Mouse (Mus musculus) CH12.LX (cell line): ENCODE data around the gene Tor3a.

Experiments used
- CTCF ChIP-seq, 2 experiments: IDR thresholded peaks in 1 of 2; conservative IDR thresholded peaks in 1 of 2; 2 replicates each; pipeline ENCODE4 v1.5.1; 2011 to 2012; ENCODE audit warnings: low read depth in 2 of 2, low read length in 2 of 2, improper control_type of control experiment in 1 of 2, inconsistent platforms in 1 of 2, mild to moderate bottlenecking in 1 of 2, moderate library complexity in 1 of 2
- JUND ChIP-seq: conservative IDR thresholded peaks from 2 replicates; pipeline ENCODE4 v1.6.1; 2011; ENCODE audit warnings: low read depth, low read length, improper control_type of control experiment
- PAX5 ChIP-seq: IDR thresholded peaks from 2 replicates; pipeline ENCODE4 v1.6.1; 2012; ENCODE audit warnings: low read length, inconsistent platforms, mixed read lengths
- POLR2A ChIP-seq: IDR thresholded peaks from 2 replicates; pipeline ENCODE4 v1.6.1; 2011; ENCODE audit warnings: low read depth, mild to moderate bottlenecking, improper control_type of control experiment, low read length
- POLR2AphosphoS2 ChIP-seq: IDR thresholded peaks from 2 replicates; pipeline ENCODE4 v1.6.1; 2011; ENCODE audit warnings: low read depth, low read length, improper control_type of control experiment
- RCOR1 ChIP-seq: conservative IDR thresholded peaks from 2 replicates; pipeline ENCODE4 v1.6.1; 2012; ENCODE audit warnings: low read depth, mild to moderate bottlenecking, inconsistent platforms, low read length, improper control_type of control experiment

GRCm38 (mm10) chr1:156620292-156620909 is 53.8 kb downstream of the Tor3a start:
- TF ChIP-seq CTCF (conservative IDR thresholded peaks at IDR 0.05 in 1 of 2, IDR thresholded peaks at IDR 0.05 in 1 of 2; ENCODE audit: low read depth in 2 of 2, low read length in 2 of 2) (no peak), RCOR1 (no peak), PAX5 (no peak), POLR2AphosphoS2 (no peak), POLR2A (no peak), JUND (no peak)
